Mouse (Mus musculus): ENCODE measurements at regions not wholly inside any gene's neighbourhood (a gene's known extent, or its start where the extent isn't known, plus 50 kb on each side); places are given as distances from the start of the nearest gene placed in this dataset.

- no peak for DNase-seq (ENCODE audit: low spot score)
These were observed 156.2 kb upstream of the Tgfbr2 start for GRCm38 (mm10) chr9:116331406-116331805.

GRCm38 (mm10) chr9:116330796-116331195, 155.6 kb upstream of the Tgfbr2 start:
- DNase-seq (ENCODE audit: low spot score): no peak

GRCm38 (mm10) chr9:116329147-116329546, 154.0 kb upstream of the Tgfbr2 start:
- no peak for DNase-seq (ENCODE audit: low spot score)

GRCm38 (mm10) chr9:116328201-116328600, 153.0 kb upstream of the Tgfbr2 start:
- DNase-seq (ENCODE audit: low spot score): no peak

- DNase-seq (ENCODE audit: low spot score): no peak
These were observed 151.9 kb upstream of the Tgfbr2 start for GRCm38 (mm10) chr9:116327080-116327479.

GRCm38 (mm10) chr9:116324971-116325370, 149.8 kb upstream of the Tgfbr2 start:
- no peak for DNase-seq (ENCODE audit: low spot score)

GRCm38 (mm10) chr9:116323871-116324721, 148.9 kb upstream of the Tgfbr2 start:
- DNase-seq (ENCODE audit: low spot score): no peak

GRCm38 (mm10) chr9:116321908-116322307, 146.7 kb upstream of the Tgfbr2 start:
- DNase-seq (ENCODE audit: low spot score): no peak

GRCm38 (mm10) chr9:116319421-116319820, 144.3 kb upstream of the Tgfbr2 start:
- no peak for DNase-seq (ENCODE audit: low spot score)

GRCm38 (mm10) chr9:116316582-116317095, 141.5 kb upstream of the Tgfbr2 start:
- no peak for DNase-seq (ENCODE audit: low spot score)

GRCm38 (mm10) chr9:116314803-116315202, 139.6 kb upstream of the Tgfbr2 start:
- DNase-seq (ENCODE audit: low spot score): no peak

GRCm38 (mm10) chr9:116313932-116314790, 139.0 kb upstream of the Tgfbr2 start:
- no peak for DNase-seq (ENCODE audit: low spot score)

- no peak for DNase-seq (ENCODE audit: low spot score)
These were observed 136.2 kb upstream of the Tgfbr2 start for GRCm38 (mm10) chr9:116311364-116311763.

GRCm38 (mm10) chr9:116301602-116302001, 126.4 kb upstream of the Tgfbr2 start:
- no peak for DNase-seq (ENCODE audit: low spot score)

- no peak for DNase-seq (ENCODE audit: low spot score)
These were observed 123.6 kb upstream of the Tgfbr2 start for GRCm38 (mm10) chr9:116298791-116299190.

GRCm38 (mm10) chr9:116296349-116296748, 121.2 kb upstream of the Tgfbr2 start:
- DNase-seq (ENCODE audit: low spot score): no peak

GRCm38 (mm10) chr9:116294073-116294472, 118.9 kb upstream of the Tgfbr2 start:
- no peak for DNase-seq (ENCODE audit: low spot score)

- DNase-seq (ENCODE audit: low spot score): no peak
These were observed 118.0 kb upstream of the Tgfbr2 start for GRCm38 (mm10) chr9:116293110-116293509.

- DNase-seq (ENCODE audit: low spot score): no peak
These were observed 116.5 kb upstream of the Tgfbr2 start for GRCm38 (mm10) chr9:116291624-116292023.

- DNase-seq (ENCODE audit: low spot score): no peak
These were observed 115.7 kb upstream of the Tgfbr2 start for GRCm38 (mm10) chr9:116290896-116291295.

- DNase-seq (ENCODE audit: low spot score): no peak
These were observed 110.7 kb upstream of the Tgfbr2 start for GRCm38 (mm10) chr9:116285691-116286431.

Data from MN1 (cell line).